Mouse (Mus musculus) kidney, postnatal 4 days (tissue): Measurements from ENCODE around the gene Cygb.

Source experiments
- DNase-seq, 2 experiments: peaks; one replicate each; pipeline ENCODE4 v3.0.0; 2021; ENCODE audit warnings: mixed read lengths in 2 of 2

Cygb gene

GRCm38 (mm10) chr11:116656348-116657191 is 2.5 kb upstream of the Cygb start:
- DNase-seq: peak in 1 of 2 experiments; percentile 3

- peak; percentile 72 to 77 for DNase-seq
Observed at GRCm38 (mm10) chr11:116653709-116654221, 348 bp downstream of the Cygb start.

GRCm38 (mm10) chr11:116653234-116653633 is 879 bp downstream of the Cygb start, which contains the start of gene Prcd:
TSS of gene Prcd (plus strand) at chr11:116653534.
- no peak for DNase-seq

GRCm38 (mm10) chr11:116652330-116653098 is 1.6 kb downstream of the Cygb start:
- peak in 1 of 2 experiments; percentile 40 for DNase-seq

- peak in 1 of 2 experiments; percentile 4 for DNase-seq
Observed at GRCm38 (mm10) chr11:116651339-116651738, 2.8 kb downstream of the Cygb start.

GRCm38 (mm10) chr11:116650811-116651210 is 3.3 kb downstream of the Cygb start:
- no peak for DNase-seq

- DNase-seq: no peak
Observed at GRCm38 (mm10) chr11:116649711-116650337, 4.3 kb downstream of the Cygb start.

GRCm38 (mm10) chr11:116648976-116649375 is 5.1 kb downstream of the Cygb start:
- no peak for DNase-seq

- DNase-seq: peak; percentile 82 to 88
Observed at GRCm38 (mm10) chr11:116648213-116648921, 5.7 kb downstream of the Cygb start.

- DNase-seq: peak; percentile 74 to 83
Observed at GRCm38 (mm10) chr11:116647340-116647991, 6.6 kb downstream of the Cygb start.

- DNase-seq: no peak
Observed at GRCm38 (mm10) chr11:116646771-116647170, 7.3 kb downstream of the Cygb start.

- DNase-seq: peak in 1 of 2 experiments; percentile 35
Observed at GRCm38 (mm10) chr11:116646136-116646535, 8.0 kb downstream of the Cygb start.

- DNase-seq: peak in 1 of 2 experiments; percentile 21
Observed at GRCm38 (mm10) chr11:116645446-116646110, 8.5 kb downstream of the Cygb start.

- DNase-seq: peak; percentile 54 to 66
Observed at GRCm38 (mm10) chr11:116644225-116645112, 9.6 kb downstream of the Cygb start.

- DNase-seq: peak in 1 of 2 experiments; percentile 67
Observed at GRCm38 (mm10) chr11:116643579-116644224, 10.4 kb downstream of the Cygb start.

- peak; percentile 94 for DNase-seq
Observed at GRCm38 (mm10) chr11:116642681-116643578, 11.2 kb downstream of the Cygb start.

GRCm38 (mm10) chr11:116641731-116642130 is 12.4 kb downstream of the Cygb start:
- no peak for DNase-seq

- peak; percentile 70 to 71 for DNase-seq
Observed at GRCm38 (mm10) chr11:116641168-116641567, 12.9 kb downstream of the Cygb start.
